Mouse (Mus musculus): ENCODE measurements around the gene Ccdc151.

DNA sequence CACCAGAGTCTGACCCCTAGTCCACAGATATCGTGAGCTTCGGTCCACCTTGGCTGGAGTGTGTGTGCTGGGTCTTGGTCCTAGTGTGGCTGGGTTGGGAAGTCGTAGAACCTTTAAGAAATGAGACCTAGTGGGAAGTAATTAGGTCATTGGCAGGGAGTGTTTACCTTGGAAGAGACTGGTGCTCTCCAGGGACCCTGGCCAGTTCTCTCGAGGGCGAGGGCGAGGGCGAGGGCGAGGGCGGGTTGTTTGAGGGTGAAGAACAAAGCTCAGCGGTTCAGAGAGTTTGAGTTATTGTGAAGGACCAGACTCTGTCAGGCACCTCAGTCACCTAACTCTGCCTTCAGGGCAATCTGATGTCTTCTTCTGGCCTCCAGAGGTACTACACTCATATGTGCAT, 35.4 kb upstream of the Ccdc151 start:
- TF ChIP-seq EP300 (IDR thresholded peaks at IDR 0.05; ENCODE audit: low read depth) (no peak), CTCF (IDR thresholded peaks at IDR 0.05; ENCODE audit: low read depth) (no peak)

Measured in liver, embryonic 14.5 days (tissue).